Mouse (Mus musculus) lung, postnatal 14 days (tissue): ENCODE measurements at regions not wholly inside any gene's neighbourhood (a gene's known extent, or its start where the extent isn't known, plus 50 kb on each side); places are given as distances from the start of the nearest gene placed in this dataset.
"Not testable (repeated sequence)": the region's sequence is repeated elsewhere in the genome, so short reads cannot be mapped to it uniquely, and the experiment has no call there.

Experiments
- DNase-seq: peaks from one replicate; pipeline ENCODE4 v3.0.0; 2021

DNA sequence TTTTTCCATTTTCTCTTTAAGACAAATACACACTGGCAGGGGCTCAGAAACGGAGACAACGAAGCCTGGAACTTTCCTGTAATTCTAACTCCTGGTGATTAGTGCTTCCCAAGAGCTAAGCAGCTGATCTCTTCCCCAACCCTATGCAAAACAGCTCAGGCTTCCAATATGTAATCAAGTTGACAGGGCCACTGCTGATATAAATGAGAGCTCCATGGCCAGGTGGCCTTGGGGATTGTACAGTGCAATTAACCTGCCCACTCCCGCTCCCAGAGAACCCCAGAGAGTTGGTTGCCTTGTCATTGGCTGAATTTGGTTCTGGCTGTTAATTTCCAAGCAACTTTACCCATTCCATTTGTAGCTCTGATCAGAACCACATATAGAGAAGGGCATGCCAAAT lies 67.8 kb downstream of the 4933415F23Rik start:
- no peak for DNase-seq

GRCm38 (mm10) chr1:23023536-23023935 lies 78.5 kb downstream of the 4933415F23Rik start:
- DNase-seq = no peak

GRCm38 (mm10) chr1:23007784-23008490 lies 94.1 kb downstream of the 4933415F23Rik start:
- DNase-seq = no peak

DNA sequence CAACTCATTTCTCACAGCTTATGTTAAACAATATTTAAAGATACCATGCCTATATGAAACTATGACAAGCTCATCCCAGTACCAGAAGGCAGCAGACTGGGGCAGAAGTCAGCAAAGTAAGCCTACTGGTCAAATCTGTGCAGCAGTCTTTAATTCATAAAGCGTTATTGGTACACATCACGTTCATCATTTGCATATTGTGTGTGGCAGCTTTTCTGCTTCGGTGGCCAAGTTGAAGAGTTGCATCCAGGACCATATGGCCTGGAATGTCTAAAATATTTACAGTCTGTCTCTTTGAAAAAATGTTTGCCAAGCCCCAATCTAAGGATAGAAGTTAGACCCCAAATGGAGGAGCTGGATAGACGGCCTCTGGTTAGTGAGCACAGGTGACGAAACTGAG lies 97.2 kb downstream of the 4933415F23Rik start:
- DNase-seq = no peak

GRCm38 (mm10) chr1:22996665-22997064 lies 105.4 kb downstream of the 4933415F23Rik start:
- DNase-seq = no peak

GRCm38 (mm10) chr1:22989521-22990221 lies 112.4 kb downstream of the 4933415F23Rik start:
- DNase-seq = no peak

- no peak for DNase-seq
Measured at GRCm38 (mm10) chr1:22987521-22987920, 114.5 kb downstream of the 4933415F23Rik start.

- not testable (repeated sequence) for DNase-seq
Measured at GRCm38 (mm10) chr1:22984276-22984675, 117.8 kb downstream of the 4933415F23Rik start.

DNA sequence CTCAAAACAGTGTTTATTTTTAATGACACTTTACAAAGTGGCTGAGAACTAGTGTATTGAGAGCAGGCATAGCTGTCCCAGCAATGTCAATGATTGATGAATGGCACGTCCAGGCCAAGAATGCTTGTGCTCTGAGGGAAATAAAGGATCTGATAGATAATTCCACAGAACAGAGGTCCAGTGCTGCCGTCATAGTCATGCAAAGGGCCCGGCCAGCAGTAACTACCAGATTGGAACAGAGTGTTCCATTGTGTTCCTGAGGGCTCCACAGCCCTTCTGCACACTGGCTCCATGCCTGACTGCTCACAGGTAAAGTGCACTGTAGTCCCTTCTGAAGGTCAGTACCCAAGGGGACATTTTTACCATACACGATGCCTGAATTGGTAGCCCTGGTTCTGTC lies 127.1 kb downstream of the 4933415F23Rik start:
- DNase-seq = no peak

DNA sequence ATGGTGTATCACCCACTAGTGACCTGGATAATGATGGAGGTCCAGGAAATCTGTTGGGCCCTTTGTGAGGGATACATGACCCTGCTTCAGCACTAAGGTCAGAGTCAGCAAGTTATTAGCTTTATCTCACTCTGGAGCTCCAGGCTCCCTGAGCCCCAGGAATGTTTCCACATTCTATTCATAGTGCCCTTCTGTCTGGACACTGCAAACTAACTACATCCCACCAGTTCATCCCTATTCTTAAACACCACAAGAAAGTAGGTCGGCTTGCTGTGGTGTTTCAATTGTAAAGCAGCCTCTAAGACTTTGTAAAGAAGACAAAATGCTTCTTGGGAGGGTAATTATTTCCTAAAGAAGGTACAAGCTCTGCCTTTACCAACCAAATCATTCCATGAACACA lies 138.2 kb upstream of the Rims1 start:
- DNase-seq = no peak

DNA sequence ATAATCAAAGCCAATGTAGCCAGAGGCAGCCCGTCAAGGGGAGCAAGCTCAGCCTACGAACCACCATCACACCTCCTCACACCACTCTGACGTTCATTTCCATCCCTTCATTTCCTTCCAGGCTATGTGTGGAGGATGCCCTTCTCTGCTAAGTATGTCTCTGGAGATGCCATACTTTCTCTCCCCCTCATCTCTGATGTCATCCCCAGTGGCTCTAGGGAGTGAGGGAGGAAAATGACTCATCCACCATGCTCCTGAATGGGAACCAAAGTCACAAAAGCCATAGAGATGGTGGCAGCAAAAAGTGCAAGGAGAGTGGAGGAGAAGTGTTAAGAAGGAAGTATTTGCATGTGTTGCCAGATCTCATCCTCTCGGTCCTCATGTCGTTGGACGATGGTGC lies 134.0 kb upstream of the Rims1 start:
- no peak for DNase-seq

GRCm38 (mm10) chr1:22931147-22931896 lies 125.5 kb upstream of the Rims1 start:
- DNase-seq = no peak

GRCm38 (mm10) chr1:22902992-22903391 lies 97.2 kb upstream of the Rims1 start:
- DNase-seq = no peak

DNA sequence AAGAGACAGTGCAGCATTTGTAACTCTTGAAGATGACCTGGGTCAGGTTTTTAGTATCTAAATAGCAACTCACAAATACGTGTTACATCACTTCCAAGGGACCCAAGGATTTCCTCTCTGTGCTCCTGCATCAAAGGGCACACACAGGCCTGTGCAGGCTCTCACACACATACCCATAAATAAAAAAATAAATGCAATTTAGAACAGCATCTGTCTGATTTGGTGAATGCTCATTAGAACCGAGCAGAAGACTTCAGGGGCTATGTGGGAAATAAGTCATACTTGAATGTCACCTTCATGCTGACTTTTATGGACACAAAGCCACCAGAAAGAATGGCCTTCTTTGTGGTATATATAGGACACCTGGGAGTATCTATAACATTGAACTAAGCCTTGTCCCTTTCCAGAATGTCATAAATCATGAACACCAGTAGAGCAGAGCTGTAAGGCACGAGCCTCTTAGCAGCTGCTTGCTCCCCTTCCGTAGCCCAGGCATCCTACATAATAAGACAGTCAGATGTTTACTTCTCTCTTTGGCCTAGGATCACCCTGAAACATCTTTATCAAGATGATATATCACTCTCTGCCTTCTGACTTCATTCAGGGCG lies 95.3 kb upstream of the Rims1 start:
- DNase-seq = no peak

GRCm38 (mm10) chr1:22895099-22895498 lies 89.3 kb upstream of the Rims1 start:
- no peak for DNase-seq

GRCm38 (mm10) chr1:22862985-22863384 lies 57.2 kb upstream of the Rims1 start:
- peak; percentile 1 for DNase-seq
